Mouse (Mus musculus) heart, adult 10 weeks (tissue): Measurements from ENCODE around the gene Rnf216. TPM values are rescaled to one million over a fixed set of nuclear protein-coding genes. Genes with fewer than 3 reads are reported as not detected.

Experiments
- polyA plus RNA-seq: library from polyadenylated mRNA; stranded (reverse); fragments of 350-450 nt; fragmentation: Illumina TruSeq; extraction: RNeasy Lipid Tissue Mini Kit (QIAGEN cat#74804); gene quantifications from one replicate; pipeline ENCODE4 v1.2.3, GENCODE M21; 2014; ENCODE audit warnings: low read depth, low replicate concordance

Gene Rnf216
- polyA plus RNA-seq, result 20.6 TPM

DNA sequence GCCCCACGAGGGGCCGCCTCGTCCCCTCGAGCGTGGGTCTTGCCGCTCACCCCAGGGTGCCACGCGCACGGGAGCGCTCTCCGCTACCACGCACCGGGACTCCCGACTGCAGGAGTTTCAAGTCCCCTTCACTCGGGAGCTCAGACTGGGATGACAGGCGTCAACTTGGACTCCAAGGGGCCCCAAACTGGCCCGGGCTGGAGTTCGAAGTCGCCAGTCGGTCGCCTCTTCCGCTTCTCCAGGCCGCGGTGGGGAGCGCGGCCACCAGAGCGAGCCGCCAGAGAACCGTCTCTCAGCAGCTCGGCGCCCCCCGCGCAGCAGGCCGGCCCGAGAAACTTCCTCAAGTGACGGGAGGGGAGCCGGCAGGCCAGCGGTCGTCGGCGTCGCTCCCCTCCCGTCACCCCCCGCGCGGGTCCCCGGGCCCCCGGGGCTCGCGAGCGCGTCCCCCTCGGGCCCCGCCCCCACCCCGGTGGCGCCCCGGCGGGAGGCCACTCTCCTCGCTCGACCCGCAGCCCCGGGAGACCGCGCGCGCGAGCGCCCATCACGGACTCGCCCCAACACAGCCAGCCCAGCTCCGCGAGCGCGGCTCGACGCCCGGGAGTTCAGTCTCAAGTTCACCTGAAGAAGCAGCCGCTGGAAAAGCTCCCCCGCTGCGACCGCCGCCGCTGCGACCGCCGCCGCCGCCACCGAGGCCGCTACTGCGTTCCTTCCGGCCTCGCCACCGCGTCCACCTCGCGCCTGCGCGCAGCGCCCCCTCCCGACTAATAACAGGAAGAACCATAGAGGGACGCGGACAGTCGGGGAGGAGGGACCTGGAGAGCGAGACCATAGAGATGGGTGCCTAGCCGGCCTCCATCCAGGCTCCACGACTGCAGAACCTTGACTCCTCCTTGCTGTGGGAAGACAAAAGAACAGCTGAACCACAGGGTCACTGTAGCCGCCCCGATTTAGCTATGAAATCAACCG is at the start of gene Rnf216:
TSS of gene Rnf216 (minus strand) at position 714 of the 966 bp plus-strand sequence.

DNA sequence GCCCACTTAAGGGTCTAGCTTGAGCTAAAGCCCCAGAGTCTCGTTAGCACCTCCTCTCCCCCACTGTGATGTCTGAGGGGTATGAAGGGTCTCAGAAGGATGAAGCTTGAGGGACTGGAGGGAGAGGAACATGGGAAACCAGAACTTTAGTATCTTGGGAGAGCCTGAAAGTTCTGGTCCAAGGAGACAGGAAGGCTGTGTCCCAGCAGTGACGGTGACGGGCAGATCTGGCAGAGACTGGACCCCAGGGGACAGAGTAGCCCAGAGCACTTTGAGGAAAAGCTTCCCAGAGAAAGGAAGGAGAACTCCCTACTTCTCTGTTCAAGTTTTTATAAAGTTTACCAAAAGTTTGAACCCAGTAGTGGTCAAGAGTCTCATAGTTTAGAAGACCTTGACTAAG is 34.7 kb upstream of the Rnf216 start, which contains the start of gene Olfr718-ps1:
TSS of gene Olfr718-ps1 (minus strand) at position 101 of the 400 bp plus-strand sequence.

GRCm38 (mm10) chr5:142959576-142960556 is 152.9 kb downstream of the Rnf216 start, which contains the start of gene Fscn1:
Gene Fscn1, plus strand, starts transcription at chr5:142960343.

Other genes with a start within 250 kb of the Rnf216 start
- gene Fbxl18, start 217.6 kb downstream of the Rnf216 start, polyA plus RNA-seq, result 3.6 TPM
- 408 TPM for gene Actb, start 206.2 kb downstream of the Rnf216 start, polyA plus RNA-seq
- gene Fscn1, start 152.7 kb downstream of the Rnf216 start, polyA plus RNA-seq, result 17.3 TPM
- gene Olfr718-ps1, start 34.6 kb upstream of the Rnf216 start, polyA plus RNA-seq, result not detected
- gene Rbak, start 67.8 kb upstream of the Rnf216 start, polyA plus RNA-seq, result 5.1 TPM
- not detected for gene Spdye4b, start 68.0 kb upstream of the Rnf216 start, polyA plus RNA-seq
- not detected for gene Spdye4a, start 113.9 kb upstream of the Rnf216 start, polyA plus RNA-seq
- 7.8 TPM for gene Zfp12, start 122.2 kb upstream of the Rnf216 start, polyA plus RNA-seq
- gene Zfp316, start 157.0 kb upstream of the Rnf216 start, polyA plus RNA-seq, result 3.1 TPM
- not detected for gene Zfp853, start 180.6 kb upstream of the Rnf216 start, polyA plus RNA-seq
- gene E130309D02Rik, start 202.4 kb upstream of the Rnf216 start, polyA plus RNA-seq, result 14.5 TPM
- gene Zdhhc4, start 216.3 kb upstream of the Rnf216 start, polyA plus RNA-seq, result 27.1 TPM
- not detected for gene Grid2ip, start 244.3 kb upstream of the Rnf216 start, polyA plus RNA-seq